Mouse (Mus musculus) forebrain, embryonic 14.5 days (tissue): ENCODE data around the gene Gm44596. TPM values are rescaled to one million over a fixed set of nuclear protein-coding genes. Genes with fewer than 3 reads are reported as not detected.
A peak's percentile ranks its signal among the peaks of the same experiment; 100 is the strongest.

ENCODE experiments used
- ATAC-seq: fragments of 200-750 bp; cut with Nextera tagmentation; 2 replicates; pipeline ENCODE4 v1.8.0; 2017; ENCODE audit warnings: mild to moderate bottlenecking, moderate library complexity
- DNase-seq: peaks from one replicate; pipeline ENCODE4 v3.0.0-alpha.2; 2015; ENCODE audit warnings: low spot score
- H3K27ac ChIP-seq: fragments of 300-500 bp; sonication (generic); 2 replicates; pipeline ENCODE4 v1.5.1; 2014; ENCODE audit warnings: low read depth, mild to moderate bottlenecking, control low read depth, low read length, moderate library complexity
- H3K27me3 ChIP-seq: fragments of 300-500 bp; sonication (generic); replicated peaks from 2 replicates; pipeline ENCODE4 v1.6.1; 2014; ENCODE audit warnings: low read length, control low read depth, mixed read lengths; ENCODE audit not compliant: control insufficient read depth, insufficient read depth
- H3K36me3 ChIP-seq: fragments of 300-500 bp; sonication (generic); 2 replicates; pipeline ENCODE4 v1.6.1; 2014; ENCODE audit warnings: low read length, control low read depth; ENCODE audit not compliant: control insufficient read depth, insufficient read depth
- H3K4me1 ChIP-seq: fragments of 300-500 bp; sonication (generic); 2 replicates; pipeline ENCODE4 v1.6.1; 2014; ENCODE audit warnings: antibody characterized with exemption, low read length, control low read depth; ENCODE audit not compliant: control insufficient read depth, insufficient read depth
- H3K4me2 ChIP-seq: fragments of 300-500 bp; sonication (generic); 2 replicates; pipeline ENCODE4 v1.6.1; 2014; ENCODE audit warnings: mild to moderate bottlenecking, control low read depth, low read length
- H3K4me3 ChIP-seq: fragments of 300-500 bp; sonication (generic); 2 replicates; pipeline ENCODE4 v1.5.1; 2014; ENCODE audit warnings: low read depth, low read length, control low read depth
- H3K9ac ChIP-seq: fragments of 300-500 bp; sonication (generic); 2 replicates; pipeline ENCODE4 v1.6.1; 2014; ENCODE audit warnings: mild to moderate bottlenecking, low read length, control low read depth, moderate library complexity
- H3K9me3 ChIP-seq: fragments of 300-500 bp; sonication (generic); replicated peaks from 2 replicates; pipeline ENCODE4 v1.6.1; 2016; ENCODE audit warnings: low read length, control low read depth, mixed read lengths; ENCODE audit not compliant: control insufficient read depth
- WGBS: fragments of 180-500 bp; shearing (Covaris S2); extraction: QIAGEN DNeasy Blood & Tissue Kit; methylation state at CpG from one replicate; pipeline ENCODE4 v1.1.7; 2014; 5-methylcytosine and 5-hydroxymethylcytosine counted together
- polyA plus RNA-seq: library from polyadenylated mRNA; unstranded; fragments of >200 nt; fragmentation: Nextera tagmentation; extraction: Ambion mirVana; gene quantifications from 2 replicates; pipeline ENCODE4 v1.2.1, GENCODE M21; 2014

Gene Gm44596
- polyA plus RNA-seq, 1 experiment from 2014 or later = not detected

GRCm38 (mm10) chr6:128354140-128354539 lies 21.2 kb upstream of the Gm44596 start:
- peak overlapping the region; percentile 71; the same call in 1 of the 2 replicates for H3K4me3 ChIP-seq
- no peak overlapping the region; the same call in 1 of the 2 replicates for H3K9ac ChIP-seq
- WGBS = 31% methylated on average over 3 of the region's 3 CpGs
- H3K9me3 ChIP-seq = no peaks in the 10 kb centered on the region
- H3K36me3 ChIP-seq = peaks cover 27% of the 10 kb centered on the region
- no peak for ATAC-seq
- peaks cover 14% of the 10 kb centered on the region; the same call in 1 of the 2 replicates for H3K4me1 ChIP-seq
- H3K27ac ChIP-seq = no peak overlapping the region
- peak overlapping the region; percentile 59 for H3K4me2 ChIP-seq
- no peak for DNase-seq
- no peaks in the 10 kb centered on the region for H3K27me3 ChIP-seq

GRCm38 (mm10) chr6:128355201-128355681 lies 20.1 kb upstream of the Gm44596 start:
- Histone ChIP-seq H3K9me3 (no peaks in the 10 kb centered on the region), H3K36me3 (peaks cover 27% of the 10 kb centered on the region), H3K27ac (peak overlapping the region; percentile 90), H3K4me1 (peaks cover 14% of the 10 kb centered on the region; the same call in 1 of the 2 replicates), H3K9ac (peak overlapping the region; percentile 84), H3K4me3 (peak overlapping the region; percentile 71), H3K4me2 (peak overlapping the region; percentile 59), H3K27me3 (no peaks in the 10 kb centered on the region)
- WGBS = under 1% methylated on average over 28 of the region's 28 CpGs
- DNase-seq = peak; percentile 76
- peak; percentile 74 for ATAC-seq

- under 1% methylated on average over 40 of the region's 42 CpGs for WGBS
- peak; percentile 98 for DNase-seq
- H3K27ac ChIP-seq = peak within 1 kb of the TSS; percentile 90
Observed at GRCm38 (mm10) chr6:128355726-128356416, 19.4 kb upstream of the Gm44596 start, which contains the start of gene Tulp3. Gene Tulp3 (minus strand): TSS chr6:128355851.

GRCm38 (mm10) chr6:128358999-128359398 lies 16.3 kb upstream of the Gm44596 start:
- peaks cover 24% of the 10 kb centered on the region for H3K36me3 ChIP-seq
- no peak overlapping the region for H3K9ac ChIP-seq
- peak; percentile 75 for DNase-seq
- H3K4me1 ChIP-seq = peaks cover 24% of the 10 kb centered on the region
- no peak overlapping the region for H3K4me2 ChIP-seq
- no peak overlapping the region for H3K27ac ChIP-seq
- H3K4me3 ChIP-seq = no peak overlapping the region
- WGBS = 8% methylated on average over 2 of the region's 2 CpGs
- no peak for ATAC-seq
- no peaks in the 10 kb centered on the region for H3K9me3 ChIP-seq
- H3K27me3 ChIP-seq = no peaks in the 10 kb centered on the region

More at GRCm38 (mm10) chr6:128355726-128356416, 19.4 kb upstream of the Gm44596 start, which contains the start of gene Tulp3:
- peaks cover 25% of the 10 kb centered on the region for H3K36me3 ChIP-seq
- peak; percentile 99 for ATAC-seq
- no peaks in the 10 kb centered on the region for H3K9me3 ChIP-seq
- peak within 1 kb of the TSS; percentile 71 for H3K4me3 ChIP-seq
- H3K4me1 ChIP-seq = peaks cover 18% of the 10 kb centered on the region
- H3K27me3 ChIP-seq = no peaks in the 10 kb centered on the region
- H3K9ac ChIP-seq = peak within 1 kb of the TSS; percentile 84
- H3K4me2 ChIP-seq = peak within 1 kb of the TSS; percentile 59

- peak; percentile 14 for DNase-seq
- no peak for ATAC-seq
- peak overlapping the region; percentile 93 for H3K9ac ChIP-seq
Observed at GRCm38 (mm10) chr6:128361901-128362300, 13.4 kb upstream of the Gm44596 start.

GRCm38 (mm10) chr6:128362381-128363006 lies 12.8 kb upstream of the Gm44596 start, which contains the start of the genes Rhno1 and Foxm1:
Gene Rhno1 (minus strand): TSS chr6:128362911.
Gene Foxm1 (plus strand): TSS chr6:128362967.
- under 1% methylated on average over 72 of the region's 76 CpGs for WGBS
- ATAC-seq (peak; percentile 90), DNase-seq (peak; percentile 92)
- H3K4me2 ChIP-seq = peak within 1 kb of the TSS; percentile 90
- no peaks in the 10 kb centered on the region for H3K9me3 ChIP-seq
- peaks cover 12% of the 10 kb centered on the region for H3K4me1 ChIP-seq
- peak within 1 kb of the TSS; percentile 93 for H3K9ac ChIP-seq
- H3K4me3 ChIP-seq = peak within 1 kb of the TSS; percentile 88
- peak within 1 kb of the TSS; percentile 91 for H3K27ac ChIP-seq
- H3K36me3 ChIP-seq = peaks cover 34% of the 10 kb centered on the region
- H3K27me3 ChIP-seq = no peaks in the 10 kb centered on the region

More at GRCm38 (mm10) chr6:128361901-128362300, 13.4 kb upstream of the Gm44596 start:
- peak overlapping the region; percentile 90 for H3K4me2 ChIP-seq
- H3K4me1 ChIP-seq = peaks cover 12% of the 10 kb centered on the region
- peaks cover 37% of the 10 kb centered on the region for H3K36me3 ChIP-seq
- H3K27me3 ChIP-seq = no peaks in the 10 kb centered on the region
- H3K4me3 ChIP-seq = peak overlapping the region; percentile 88
- WGBS = 13% methylated on average over 9 of the region's 9 CpGs
- no peaks in the 10 kb centered on the region for H3K9me3 ChIP-seq
- peak overlapping the region; percentile 91 for H3K27ac ChIP-seq

- peak; percentile 62 for DNase-seq
- no peaks in the 10 kb centered on the region for H3K9me3 ChIP-seq
- under 1% methylated on average over 45 of the region's 46 CpGs for WGBS
Observed at GRCm38 (mm10) chr6:128363007-128363825, 12.1 kb upstream of the Gm44596 start.

GRCm38 (mm10) chr6:128364721-128365120 lies 10.6 kb upstream of the Gm44596 start:
- WGBS = 83% methylated on average over 6 of the region's 6 CpGs
- no peak overlapping the region for H3K4me3 ChIP-seq
- DNase-seq (no peak), ATAC-seq (no peak)
- H3K27me3 ChIP-seq = no peaks in the 10 kb centered on the region
- peaks cover 12% of the 10 kb centered on the region for H3K4me1 ChIP-seq
- H3K9me3 ChIP-seq = no peaks in the 10 kb centered on the region
- H3K36me3 ChIP-seq = peaks cover 41% of the 10 kb centered on the region
- H3K27ac ChIP-seq = no peak overlapping the region
- no peak overlapping the region for H3K9ac ChIP-seq
- H3K4me2 ChIP-seq = no peak overlapping the region

More at GRCm38 (mm10) chr6:128363007-128363825, 12.1 kb upstream of the Gm44596 start:
- H3K9ac ChIP-seq = peak overlapping the region; percentile 93
- no peak for ATAC-seq
- peak overlapping the region; percentile 91 for H3K27ac ChIP-seq
- H3K27me3 ChIP-seq = no peaks in the 10 kb centered on the region
- H3K36me3 ChIP-seq = peaks cover 33% of the 10 kb centered on the region
- peak overlapping the region; percentile 88 for H3K4me3 ChIP-seq
- H3K4me1 ChIP-seq = peaks cover 12% of the 10 kb centered on the region
- peak overlapping the region; percentile 90 for H3K4me2 ChIP-seq
